Mouse (Mus musculus) embryonic facial prominence, embryonic 14.5 days (tissue): ENCODE results near the gene Zfp606. TPM values are rescaled to one million over a fixed set of nuclear protein-coding genes. Genes with fewer than 3 reads are reported as not detected.

ENCODE experiments used
- ATAC-seq: fragments of 200-750 bp; cut with Nextera tagmentation; 2 replicates; pipeline ENCODE4 v1.8.0; 2017; ENCODE audit warnings: low read depth, moderate number of reproducible peaks, moderate TSS enrichment
- DNase-seq: peaks from one replicate; pipeline ENCODE4 v3.0.0-alpha.2; 2015; ENCODE audit warnings: low spot score
- H3K27ac ChIP-seq: fragments of 300-500 bp; sonication (generic); replicated peaks from 2 replicates; pipeline ENCODE4 v1.5.1; 2014; ENCODE audit warnings: low read depth, mild to moderate bottlenecking, low read length, moderate library complexity
- H3K27me3 ChIP-seq: fragments of 300-500 bp; sonication (generic); replicated peaks from 2 replicates; pipeline ENCODE4 v1.6.1; 2014; ENCODE audit warnings: low read length; ENCODE audit not compliant: control insufficient read depth, insufficient read depth
- H3K36me3 ChIP-seq: fragments of 300-500 bp; sonication (generic); 2 replicates; pipeline ENCODE4 v1.6.1; 2014; ENCODE audit warnings: low read length, mixed read lengths; ENCODE audit not compliant: control insufficient read depth, insufficient read depth
- H3K4me1 ChIP-seq: fragments of 300-500 bp; sonication (generic); 2 replicates; pipeline ENCODE4 v1.6.1; 2014; ENCODE audit warnings: antibody characterized with exemption, low read length; ENCODE audit not compliant: control insufficient read depth, insufficient read depth
- H3K4me2 ChIP-seq: fragments of 300-500 bp; sonication (generic); 2 replicates; pipeline ENCODE4 v1.6.1; 2014; ENCODE audit warnings: low read depth, mild to moderate bottlenecking, low read length, moderate library complexity, mixed read lengths
- H3K4me3 ChIP-seq: fragments of 300-500 bp; sonication (generic); 2 replicates; pipeline ENCODE4 v1.5.1; 2014; ENCODE audit warnings: low read depth, mild to moderate bottlenecking, low read length
- H3K9ac ChIP-seq: fragments of 300-500 bp; sonication (generic); 2 replicates; pipeline ENCODE4 v1.6.1; 2014; ENCODE audit warnings: low read depth, mild to moderate bottlenecking, low read length, moderate library complexity, mixed read lengths
- H3K9me3 ChIP-seq: fragments of 300-500 bp; sonication (generic); 2 replicates; pipeline ENCODE4 v1.6.1; 2016; ENCODE audit warnings: low read length; ENCODE audit not compliant: control insufficient read depth
- WGBS: fragments of 180-500 bp; shearing (Covaris S2); extraction: QIAGEN DNeasy Blood & Tissue Kit; methylation state at CpG from one replicate; pipeline ENCODE4 v1.1.7; 2014; 5-methylcytosine and 5-hydroxymethylcytosine counted together
- polyA plus RNA-seq: library from polyadenylated mRNA; unstranded; fragments of >200 nt; fragmentation: Nextera tagmentation; extraction: Ambion mirVana; gene quantifications from 2 replicates; pipeline ENCODE4 v1.2.1, GENCODE M21; 2014

Zfp606 gene
- 21.8 and 22.3 TPM in 2 replicates for polyA plus RNA-seq

DNA sequence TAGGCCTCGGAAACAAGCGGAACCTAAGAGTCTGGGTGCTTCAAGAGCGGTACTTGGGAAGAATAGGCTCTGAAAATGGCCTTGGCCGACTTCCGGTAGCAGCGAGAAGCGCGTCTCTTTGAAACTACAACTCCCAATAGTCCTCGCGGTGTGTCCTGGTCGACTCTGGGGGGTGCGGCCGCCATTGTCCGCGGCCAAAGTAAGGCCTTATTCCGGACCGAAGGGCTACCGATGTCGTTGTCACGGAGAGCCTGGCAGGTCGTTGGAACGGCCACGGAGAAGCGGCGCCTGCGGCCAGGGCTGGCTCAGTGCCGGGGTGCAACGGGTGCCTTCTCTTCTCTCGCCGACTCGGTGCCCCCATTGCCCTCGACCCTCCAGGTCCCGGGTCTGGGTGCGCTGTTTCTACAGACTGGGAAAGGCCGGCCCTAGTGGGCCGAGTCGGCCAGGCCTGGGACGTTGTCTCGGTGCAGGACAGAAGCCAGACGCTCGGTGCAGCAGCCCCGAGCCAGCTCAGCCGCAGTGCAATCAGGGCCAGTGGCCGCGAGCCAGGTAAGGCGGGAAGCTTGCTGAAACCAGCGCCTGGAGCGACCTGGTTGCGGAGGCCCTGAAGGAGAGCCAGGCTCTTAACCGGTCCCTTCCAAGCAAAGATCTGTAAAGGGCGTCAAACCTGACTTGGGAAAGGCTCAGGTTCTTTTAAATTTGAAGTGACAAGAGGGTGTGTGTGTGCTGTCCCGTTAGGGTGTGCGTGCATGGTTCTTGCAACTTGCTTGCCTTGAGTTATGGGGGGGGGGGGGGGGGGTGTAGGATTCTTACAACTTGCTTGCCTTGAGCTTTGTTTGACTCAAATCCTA, at the start of gene Zfp606:
Gene Zfp606 (plus strand): TSS at position 136 of the 851 bp plus-strand sequence.
- H3K27me3 ChIP-seq = no peaks in the 10 kb centered on the region
- WGBS = 0% methylated on average over 44 of the region's 53 CpGs
- peak within 1 kb of the TSS; percentile 96 for H3K9ac ChIP-seq
- peak within 1 kb of the TSS; percentile 66 for H3K4me2 ChIP-seq
- no peaks in the 10 kb centered on the region for H3K4me1 ChIP-seq
- DNase-seq (peak; percentile 97), ATAC-seq (peak; percentile 98)
- peak within 1 kb of the TSS; percentile 93 for H3K27ac ChIP-seq
- peaks cover 17% of the 10 kb centered on the region; the same call in 1 of the 2 replicates for H3K9me3 ChIP-seq
- H3K4me3 ChIP-seq = peak within 1 kb of the TSS; percentile 97
- H3K36me3 ChIP-seq = peaks cover 34% of the 10 kb centered on the region

DNA sequence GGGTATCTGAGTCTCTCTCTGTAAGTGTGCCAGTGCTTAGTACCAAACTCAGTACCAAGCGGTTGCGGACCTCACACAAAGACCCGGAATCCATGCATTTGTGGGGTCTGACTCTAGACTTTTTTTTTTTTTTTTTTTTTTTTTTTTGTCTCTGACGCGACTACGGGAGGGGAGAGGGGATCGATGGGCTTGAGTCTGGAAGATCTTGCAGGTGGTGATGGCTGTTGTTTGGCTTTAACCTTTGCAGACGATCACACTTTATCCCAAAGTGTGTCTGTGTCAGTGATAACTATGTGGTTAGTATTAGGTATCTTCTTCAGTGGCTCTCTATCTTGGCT, 885 bp downstream of the Zfp606 start:
- H3K4me1 ChIP-seq = no peaks in the 10 kb centered on the region
- H3K9ac ChIP-seq = peak overlapping the region; percentile 96
- peaks cover 23% of the 10 kb centered on the region for H3K9me3 ChIP-seq
- H3K27me3 ChIP-seq = no peaks in the 10 kb centered on the region
- peak overlapping the region; percentile 93 for H3K27ac ChIP-seq
- DNase-seq (no peak), ATAC-seq (peak; percentile 12; the same call in 1 of the 2 replicates)
- 1% methylated on average over 8 of the region's 8 CpGs for WGBS
- peaks cover 39% of the 10 kb centered on the region for H3K36me3 ChIP-seq
- peak overlapping the region; percentile 66 for H3K4me2 ChIP-seq
- peak overlapping the region; percentile 97 for H3K4me3 ChIP-seq

DNA sequence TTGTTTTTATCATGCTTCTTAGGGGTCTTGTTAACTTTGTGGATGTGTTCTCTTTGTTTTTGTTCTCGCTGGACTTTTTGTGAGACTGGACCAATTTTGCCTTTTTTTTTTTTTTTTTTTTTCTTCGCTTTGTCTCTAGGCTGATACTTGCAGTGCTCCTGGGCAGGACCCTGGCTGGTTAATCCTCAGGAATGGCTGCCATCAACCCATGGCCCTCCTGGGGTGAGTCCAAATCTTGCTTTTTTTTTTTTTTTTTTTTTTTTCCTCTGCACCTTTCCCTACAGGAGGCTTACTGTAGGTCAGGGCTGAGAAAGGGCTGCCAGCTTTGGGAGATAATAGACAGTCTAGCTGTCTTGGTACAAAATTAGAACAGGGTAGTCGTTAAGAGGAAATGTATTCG, 1.4 kb downstream of the Zfp606 start:
- DNase-seq (no peak), ATAC-seq (no peak)
- Histone ChIP-seq H3K9me3 (peaks cover 29% of the 10 kb centered on the region), H3K4me2 (peak overlapping the region; percentile 66), H3K27me3 (no peaks in the 10 kb centered on the region), H3K9ac (no peak overlapping the region), H3K36me3 (peaks cover 45% of the 10 kb centered on the region), H3K4me1 (no peaks in the 10 kb centered on the region), H3K27ac (no peak overlapping the region), H3K4me3 (peak overlapping the region; percentile 97)
- 74% methylated on average over 4 of the region's 4 CpGs for WGBS

DNA sequence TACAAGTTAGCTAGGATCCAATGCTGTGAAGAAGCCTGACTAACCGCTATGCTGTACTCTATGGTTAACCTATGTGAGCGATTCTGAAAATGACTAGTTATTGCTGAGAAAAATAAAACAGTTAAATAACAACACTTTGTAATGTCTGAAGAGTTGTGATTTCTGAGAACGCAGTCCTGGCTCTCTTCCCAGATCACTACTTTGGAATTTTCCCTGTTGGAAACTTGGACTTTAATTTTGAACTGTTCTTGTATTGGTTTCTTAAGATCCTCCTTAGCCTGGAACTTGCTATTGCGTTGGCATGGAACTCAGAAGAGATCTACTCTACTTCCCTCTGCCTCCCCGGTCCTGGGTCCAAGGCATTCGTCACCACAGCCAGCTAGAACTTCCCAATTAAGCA, 5.7 kb downstream of the Zfp606 start:
- no peak for DNase-seq
- H3K4me3 ChIP-seq = no peak overlapping the region
- no peaks in the 10 kb centered on the region for H3K4me1 ChIP-seq
- 95% methylated on average over 6 of the region's 6 CpGs for WGBS
- no peak overlapping the region for H3K9ac ChIP-seq
- ATAC-seq = no peak
- H3K9me3 ChIP-seq = peaks cover 67% of the 10 kb centered on the region
- H3K4me2 ChIP-seq = no peak overlapping the region
- peaks cover 87% of the 10 kb centered on the region for H3K36me3 ChIP-seq
- H3K27me3 ChIP-seq = no peaks in the 10 kb centered on the region
- H3K27ac ChIP-seq = no peak overlapping the region

DNA sequence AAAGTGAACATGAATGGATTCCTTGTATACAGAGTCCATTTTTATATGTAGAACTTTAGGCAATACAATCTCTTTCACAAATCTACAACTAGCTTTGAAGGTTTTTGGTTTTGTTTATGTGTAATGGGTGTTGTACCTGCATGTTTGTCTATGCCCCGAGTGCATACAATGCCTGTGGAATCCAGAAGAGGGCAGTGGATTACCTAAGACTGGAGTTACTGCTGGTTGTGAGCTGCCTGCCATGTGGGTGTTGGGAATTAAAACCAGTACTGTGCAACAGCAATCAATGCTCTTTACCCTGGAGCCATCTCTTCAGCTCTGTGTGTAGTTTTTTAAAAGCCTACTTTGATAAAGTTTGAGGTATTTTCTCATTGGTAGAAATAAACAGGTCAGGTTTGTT, 7.9 kb downstream of the Zfp606 start:
- no peak overlapping the region for H3K4me3 ChIP-seq
- peaks cover 82% of the 10 kb centered on the region for H3K9me3 ChIP-seq
- 100% methylated on average over 1 of the region's 1 CpGs for WGBS
- H3K27ac ChIP-seq = no peak overlapping the region
- no peak overlapping the region for H3K4me2 ChIP-seq
- H3K9ac ChIP-seq = no peak overlapping the region
- H3K36me3 ChIP-seq = peaks cover 99% of the 10 kb centered on the region
- no peaks in the 10 kb centered on the region for H3K4me1 ChIP-seq
- H3K27me3 ChIP-seq = no peaks in the 10 kb centered on the region
- ATAC-seq (no peak), DNase-seq (no peak)

DNA sequence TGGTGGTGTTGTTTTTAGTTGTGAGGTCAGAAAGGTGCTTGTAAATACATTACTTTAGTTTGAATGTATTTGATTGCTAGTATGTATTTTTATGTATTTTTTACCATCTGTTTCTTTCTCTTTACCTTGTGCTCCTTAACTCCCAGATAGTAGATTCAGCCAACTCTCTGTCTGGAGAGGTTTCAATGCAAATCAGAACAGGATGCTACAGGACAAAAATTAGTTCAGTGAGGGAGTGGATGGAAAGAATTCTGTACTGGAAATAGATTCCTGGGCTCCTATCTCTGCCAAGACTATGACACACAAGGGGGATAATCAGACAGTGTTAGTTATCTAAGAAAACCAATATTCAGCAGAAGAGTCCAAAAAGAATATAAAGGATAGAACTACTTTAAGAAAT, 8.6 kb downstream of the Zfp606 start:
- peaks cover 99% of the 10 kb centered on the region for H3K36me3 ChIP-seq
- H3K4me3 ChIP-seq = no peak overlapping the region
- DNase-seq = no peak
- H3K4me1 ChIP-seq = no peaks in the 10 kb centered on the region
- no peak overlapping the region for H3K4me2 ChIP-seq
- H3K9ac ChIP-seq = no peak overlapping the region
- H3K27ac ChIP-seq = no peak overlapping the region
- ATAC-seq = no peak
- H3K9me3 ChIP-seq = peaks cover 82% of the 10 kb centered on the region
- H3K27me3 ChIP-seq = no peaks in the 10 kb centered on the region

DNA sequence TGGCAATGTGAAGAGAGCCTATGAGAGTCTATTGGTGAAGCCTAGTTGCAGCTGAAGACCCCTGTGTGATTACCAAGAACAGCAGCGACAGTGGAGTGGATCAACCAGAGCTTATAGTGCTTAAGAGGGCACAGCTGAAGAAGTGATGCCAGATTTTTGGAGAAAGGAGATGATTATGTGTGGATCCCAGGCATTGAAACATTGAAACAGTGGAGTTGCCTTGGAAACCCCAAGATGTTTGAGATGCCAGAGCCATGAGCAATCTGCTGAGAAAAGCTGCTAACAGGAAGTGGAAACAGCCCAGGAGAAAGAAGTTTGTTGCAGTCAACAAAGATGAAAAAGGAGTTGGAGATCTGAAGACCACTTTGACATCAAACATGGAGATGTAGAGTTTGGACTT, 32.8 kb downstream of the Zfp606 start:
- Histone ChIP-seq H3K4me3 (no peak overlapping the region), H3K9me3 (0 out of 2 replicates have a peak, but pooled peaks cover 3% of the 10 kb centered on the region), H3K4me1 (no peaks in the 10 kb centered on the region), H3K27me3 (no peaks in the 10 kb centered on the region), H3K36me3 (no peaks in the 10 kb centered on the region), H3K27ac (no peak overlapping the region), H3K9ac (no peak overlapping the region), H3K4me2 (no peak overlapping the region)
- no peak for ATAC-seq
- no peak for DNase-seq
- 53% methylated on average over 1 of the region's 1 CpGs for WGBS

DNA sequence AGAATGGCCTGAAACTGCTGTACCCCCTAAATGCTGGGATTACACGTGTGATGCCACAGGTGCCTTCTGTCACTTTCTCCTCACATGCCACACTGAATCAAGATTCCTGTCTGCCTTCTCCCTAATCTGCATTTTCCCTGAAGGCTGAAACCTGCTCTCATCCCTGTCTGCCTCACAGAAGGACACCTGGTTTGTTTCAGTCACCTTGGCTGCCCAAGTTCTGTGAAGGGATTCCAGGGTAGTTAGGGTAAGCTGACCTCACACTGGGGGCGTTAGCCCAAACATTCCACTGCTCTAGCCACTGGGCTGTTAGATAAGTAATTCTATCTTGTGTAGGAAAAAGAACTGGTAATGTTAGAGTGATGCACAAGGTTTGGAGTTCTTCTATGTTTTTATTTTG, 34.1 kb downstream of the Zfp606 start, which contains the start of gene 2900092C05Rik:
Gene 2900092C05Rik (plus strand): TSS at position 301 of the 400 bp plus-strand sequence.
- DNase-seq = no peak

More for the DNA sequence above, 34.1 kb downstream of the Zfp606 start, which contains the start of gene 2900092C05Rik:
- no peaks in the 10 kb centered on the region for H3K27me3 ChIP-seq
- no peak within 1 kb of the TSS for H3K9ac ChIP-seq
- no peak within 1 kb of the TSS for H3K4me3 ChIP-seq
- ATAC-seq = no peak
- H3K27ac ChIP-seq = no peak within 1 kb of the TSS
- 0 out of 2 replicates have a peak, but pooled peaks cover 3% of the 10 kb centered on the region for H3K9me3 ChIP-seq
- no peaks in the 10 kb centered on the region for H3K4me1 ChIP-seq
- WGBS = 58% methylated on average over 2 of the region's 2 CpGs
- no peaks in the 10 kb centered on the region for H3K36me3 ChIP-seq
- H3K4me2 ChIP-seq = no peak within 1 kb of the TSS
